Mouse (Mus musculus): ENCODE results near the gene Rpl34. TPM values are rescaled to one million over a fixed set of nuclear protein-coding genes. Genes with fewer than 3 reads are reported as not detected.

Gene Rpl34
- polyA plus RNA-seq (2016; fragmentation: Nextera tagmentation; extraction: Ambion mirVana), result 961 and 964 TPM in 2 replicates

DNA sequence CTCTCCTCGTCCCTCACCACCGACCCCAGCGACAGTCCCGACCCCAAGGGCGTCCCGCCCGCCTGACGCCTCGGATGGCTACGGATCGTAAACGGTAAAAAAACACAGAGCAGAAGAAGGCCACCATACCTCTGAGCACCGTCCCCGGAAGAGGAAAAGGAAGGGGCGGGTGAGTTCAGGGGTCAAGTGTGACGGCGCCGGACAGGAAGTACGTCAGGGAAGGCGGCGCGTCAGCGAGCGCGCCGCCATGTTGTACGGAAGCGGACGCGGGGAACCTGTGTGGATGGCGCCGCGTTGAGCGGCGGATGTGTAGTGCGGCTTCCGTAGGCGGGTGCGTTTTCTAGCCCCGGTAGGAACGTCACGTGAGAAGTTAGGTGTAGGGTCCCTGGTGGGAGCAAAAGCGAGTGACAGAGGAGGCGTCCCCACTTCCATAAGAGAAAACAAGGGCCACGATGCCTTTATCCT is at the start of gene Rpl34:
Gene Rpl34, minus strand, starts transcription at position 210 of the 465 bp plus-strand sequence.
- Histone ChIP-seq H3K9me3 (no peaks in the 10 kb centered on the region), H3K27ac (replicated peaks) (peak within 1 kb of the TSS; percentile 97), H3K4me3 (peak within 1 kb of the TSS; percentile 98), H3K4me1 (peaks cover 27% of the 10 kb centered on the region), H3K36me3 (replicated peaks) (peaks cover 39% of the 10 kb centered on the region), H3K27me3 (replicated peaks; ENCODE audit: low read depth, poor library complexity, severe bottlenecking) (no peaks in the 10 kb centered on the region)
- WGBS, result under 1% methylated on average over 45 of the region's 45 CpGs
- peak; percentile 96 for DNase-seq (ENCODE audit: low spot score)

DNA sequence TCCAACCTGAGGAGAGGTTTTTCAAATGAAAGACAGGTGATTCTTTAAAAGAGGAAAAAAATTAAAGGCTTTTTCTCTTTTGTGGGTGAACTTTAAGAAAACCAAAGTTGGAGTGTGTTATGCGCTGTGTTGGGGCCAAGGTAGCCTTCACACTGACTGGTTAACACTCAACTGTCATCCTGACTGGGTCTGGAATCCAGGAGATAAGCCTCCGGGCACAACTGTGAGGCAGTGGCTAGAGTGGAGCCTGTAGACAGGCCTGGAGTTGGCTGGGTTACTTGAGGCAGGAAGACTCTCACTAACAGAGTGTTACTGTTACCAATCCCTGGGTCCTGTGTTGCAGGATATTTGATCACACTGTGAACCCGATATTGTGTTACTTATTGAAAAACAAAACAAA is 38.0 kb upstream of the Rpl34 start:
- Histone ChIP-seq H3K4me1 (no peaks in the 10 kb centered on the region), H3K27ac (replicated peaks) (no peak overlapping the region), H3K4me3 (no peak overlapping the region), H3K27me3 (replicated peaks; ENCODE audit: low read depth, poor library complexity, severe bottlenecking) (no peaks in the 10 kb centered on the region), H3K36me3 (replicated peaks) (no peaks in the 10 kb centered on the region), H3K9me3 (no peaks in the 10 kb centered on the region)
- DNase-seq (ENCODE audit: low spot score), result no peak
- WGBS, result 81% methylated on average over 3 of the region's 3 CpGs

DNA sequence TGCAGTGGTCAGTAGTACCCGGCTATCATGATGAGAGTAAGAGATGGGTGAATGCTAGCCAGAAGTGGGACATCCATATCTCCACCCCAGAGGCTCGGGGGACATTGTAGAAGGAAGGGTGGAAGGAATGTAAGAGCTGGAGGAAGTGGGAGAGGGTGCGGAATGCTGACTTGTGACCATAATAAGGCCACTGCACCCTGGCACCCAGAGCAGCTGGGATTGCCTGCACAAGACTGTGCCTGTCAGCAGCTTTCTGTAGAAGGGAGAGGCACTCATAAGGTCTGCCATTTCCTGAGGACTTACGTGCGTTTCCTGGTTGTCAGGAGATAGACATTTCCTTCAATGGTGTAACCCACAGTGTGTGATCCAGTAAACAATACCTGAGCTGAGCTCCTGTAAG is 33.9 kb upstream of the Rpl34 start:
- no peak for DNase-seq (ENCODE audit: low spot score)
- Histone ChIP-seq H3K4me1 (no peaks in the 10 kb centered on the region), H3K9me3 (no peaks in the 10 kb centered on the region), H3K36me3 (replicated peaks) (no peaks in the 10 kb centered on the region), H3K4me3 (no peak overlapping the region), H3K27ac (replicated peaks) (no peak overlapping the region), H3K27me3 (replicated peaks; ENCODE audit: low read depth, poor library complexity, severe bottlenecking) (no peaks in the 10 kb centered on the region)
- WGBS, result 81% methylated on average over 5 of the region's 5 CpGs

DNA sequence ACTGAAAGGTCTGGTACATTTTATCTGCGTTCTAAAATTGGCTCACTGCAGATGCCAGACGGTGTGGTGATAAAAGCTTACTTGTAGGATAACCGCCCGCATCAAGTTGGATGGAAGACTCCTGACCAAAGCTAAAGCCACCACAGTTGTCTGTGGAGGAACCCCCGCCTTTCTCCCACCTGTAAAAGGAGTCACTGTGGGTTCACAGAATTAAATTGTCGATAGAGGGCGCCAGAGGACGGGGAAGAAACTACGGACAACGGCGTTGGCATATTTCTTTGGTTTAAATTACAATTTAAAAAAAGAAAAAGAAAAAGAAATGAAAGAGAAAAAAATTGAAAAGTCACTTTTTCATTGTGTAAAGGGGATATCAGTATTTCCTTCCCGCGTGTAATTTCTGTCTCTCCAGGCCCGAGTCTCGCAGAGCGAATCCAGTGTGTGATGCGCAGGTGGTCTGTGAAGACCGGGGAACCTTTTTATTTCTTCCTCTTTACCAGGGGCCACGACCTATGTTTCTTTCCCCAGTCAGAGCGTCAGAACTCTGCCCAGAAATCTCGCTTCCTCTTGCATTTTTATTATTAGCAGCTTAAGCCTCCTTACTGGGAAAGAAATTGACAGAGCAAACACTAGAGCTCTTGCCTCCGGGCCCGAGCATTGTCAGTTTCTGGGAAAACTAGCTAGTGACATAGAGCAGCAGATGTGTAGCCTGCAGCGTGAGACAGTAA is 30.7 kb upstream of the Rpl34 start:
- Histone ChIP-seq H3K4me1 (peaks cover 10% of the 10 kb centered on the region), H3K9me3 (no peaks in the 10 kb centered on the region), H3K36me3 (replicated peaks) (no peaks in the 10 kb centered on the region), H3K27ac (replicated peaks) (no peak overlapping the region), H3K27me3 (replicated peaks; ENCODE audit: low read depth, poor library complexity, severe bottlenecking) (no peaks in the 10 kb centered on the region), H3K4me3 (no peak overlapping the region)
- peak; percentile 61 for DNase-seq (ENCODE audit: low spot score)
- WGBS, result 62% methylated on average over 24 of the region's 24 CpGs

DNA sequence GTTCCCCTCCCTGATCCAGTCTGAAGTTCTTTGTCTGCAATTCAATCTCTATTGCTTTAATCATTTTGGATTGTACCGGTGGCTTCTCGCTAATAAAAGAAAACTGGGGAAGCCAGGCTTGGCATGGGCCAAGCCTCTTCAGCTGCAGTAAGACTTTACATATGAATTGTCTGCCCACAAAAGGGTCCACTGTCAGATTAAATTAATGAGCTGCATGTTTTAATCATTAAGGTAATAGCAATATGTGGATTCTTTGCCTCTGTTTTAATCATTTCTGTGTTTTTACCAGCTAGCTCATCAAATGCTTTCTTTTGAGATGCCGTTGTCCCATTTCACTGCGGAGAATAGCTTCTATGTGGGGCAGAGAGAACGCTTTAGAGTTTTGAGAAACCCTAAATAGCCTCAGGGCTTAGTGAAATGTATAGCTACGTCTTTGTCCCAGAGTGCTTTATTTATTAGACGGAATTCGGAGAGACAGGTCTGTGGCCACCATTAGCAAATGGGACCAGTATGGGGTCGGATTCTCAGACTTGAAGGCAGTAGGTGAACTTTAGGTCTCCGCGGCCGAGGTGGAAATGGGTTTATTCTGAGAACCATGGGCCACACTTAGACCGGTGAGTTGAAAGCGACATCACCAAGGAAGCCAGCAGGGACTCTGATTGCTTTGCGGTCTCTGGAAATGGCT is 28.1 kb upstream of the Rpl34 start:
- no peaks in the 10 kb centered on the region for H3K36me3 ChIP-seq (replicated peaks)
- H3K4me3 ChIP-seq, result no peak overlapping the region
- DNase-seq (ENCODE audit: low spot score), result no peak
- no peaks in the 10 kb centered on the region for H3K27me3 ChIP-seq (replicated peaks; ENCODE audit: low read depth, poor library complexity, severe bottlenecking)
- WGBS, result 62% methylated on average over 15 of the region's 15 CpGs
- H3K9me3 ChIP-seq, result no peaks in the 10 kb centered on the region
- H3K4me1 ChIP-seq, result peaks cover 10% of the 10 kb centered on the region
- H3K27ac ChIP-seq (replicated peaks), result no peak overlapping the region

DNA sequence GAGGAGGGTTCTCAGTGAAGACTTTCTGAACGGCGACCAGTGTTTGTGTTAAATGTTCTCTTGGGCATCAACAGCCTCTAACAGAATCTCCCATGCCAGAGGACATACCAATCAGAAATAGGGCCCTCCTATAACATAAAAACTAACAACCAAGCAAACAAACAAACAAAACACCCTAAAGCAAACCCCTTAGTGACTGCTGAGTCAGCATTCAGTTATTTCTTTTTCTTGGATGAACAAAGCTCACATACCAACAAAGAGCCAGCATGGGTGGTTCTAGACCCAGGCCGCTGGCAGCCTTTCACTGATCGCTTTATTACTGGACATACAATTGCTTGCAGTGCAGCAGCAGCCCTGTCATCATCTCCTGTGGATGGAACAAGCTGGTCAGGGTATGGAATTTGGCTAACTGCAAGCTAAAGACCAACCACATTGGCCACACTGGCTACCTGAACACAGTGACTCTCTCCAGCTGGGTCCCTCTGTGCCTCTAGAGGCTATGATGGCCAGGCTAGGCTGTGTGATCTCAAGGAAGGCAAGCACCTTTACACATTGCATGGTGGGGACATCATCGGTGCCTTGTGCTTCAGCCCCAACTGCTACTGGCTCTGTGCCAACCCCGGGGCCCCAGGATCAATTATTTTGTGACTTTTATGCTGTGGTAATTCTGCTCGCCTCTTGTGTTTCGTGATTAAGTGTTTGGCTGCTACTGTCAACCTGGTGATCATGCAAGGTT is 27.1 kb upstream of the Rpl34 start:
- H3K9me3 ChIP-seq, result no peaks in the 10 kb centered on the region

DNA sequence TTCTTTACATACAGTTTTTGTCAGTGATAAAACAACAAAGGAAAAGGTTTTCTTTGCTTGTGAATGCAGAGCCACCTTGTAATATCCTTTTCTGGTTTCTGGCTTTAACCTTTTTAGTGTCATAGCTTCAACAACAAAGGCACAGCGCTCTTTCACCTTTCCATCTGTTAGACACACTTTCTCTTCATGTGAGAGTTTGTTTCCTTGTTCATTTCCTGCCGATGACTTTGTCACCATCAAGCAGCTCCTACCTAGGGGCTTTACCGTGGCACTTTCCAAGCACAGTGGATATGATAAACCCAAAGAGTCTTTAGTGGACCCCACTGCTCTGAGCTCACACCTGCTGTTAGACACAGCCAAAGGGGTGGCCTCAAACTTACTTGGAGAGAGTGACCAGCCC is 19.0 kb upstream of the Rpl34 start:
- Histone ChIP-seq H3K4me3 (no peak overlapping the region), H3K36me3 (replicated peaks) (no peaks in the 10 kb centered on the region), H3K9me3 (peaks cover 6% of the 10 kb centered on the region), H3K27me3 (replicated peaks; ENCODE audit: low read depth, poor library complexity, severe bottlenecking) (no peaks in the 10 kb centered on the region), H3K27ac (replicated peaks) (no peak overlapping the region), H3K4me1 (peaks cover 5% of the 10 kb centered on the region; the same call in 1 of the 2 replicates)
- 88% methylated on average over 3 of the region's 3 CpGs for WGBS
- no peak for DNase-seq (ENCODE audit: low spot score)

More for the DNA sequence above, 27.1 kb upstream of the Rpl34 start:
- no peak overlapping the region; the same call in 1 of the 2 replicates for H3K27ac ChIP-seq (replicated peaks)
- H3K36me3 ChIP-seq (replicated peaks), result no peaks in the 10 kb centered on the region
- peaks cover 10% of the 10 kb centered on the region for H3K4me1 ChIP-seq
- WGBS, result 91% methylated on average over 8 of the region's 8 CpGs
- no peak for DNase-seq (ENCODE audit: low spot score)
- H3K4me3 ChIP-seq, result no peak overlapping the region
- no peaks in the 10 kb centered on the region for H3K27me3 ChIP-seq (replicated peaks; ENCODE audit: low read depth, poor library complexity, severe bottlenecking)

DNA sequence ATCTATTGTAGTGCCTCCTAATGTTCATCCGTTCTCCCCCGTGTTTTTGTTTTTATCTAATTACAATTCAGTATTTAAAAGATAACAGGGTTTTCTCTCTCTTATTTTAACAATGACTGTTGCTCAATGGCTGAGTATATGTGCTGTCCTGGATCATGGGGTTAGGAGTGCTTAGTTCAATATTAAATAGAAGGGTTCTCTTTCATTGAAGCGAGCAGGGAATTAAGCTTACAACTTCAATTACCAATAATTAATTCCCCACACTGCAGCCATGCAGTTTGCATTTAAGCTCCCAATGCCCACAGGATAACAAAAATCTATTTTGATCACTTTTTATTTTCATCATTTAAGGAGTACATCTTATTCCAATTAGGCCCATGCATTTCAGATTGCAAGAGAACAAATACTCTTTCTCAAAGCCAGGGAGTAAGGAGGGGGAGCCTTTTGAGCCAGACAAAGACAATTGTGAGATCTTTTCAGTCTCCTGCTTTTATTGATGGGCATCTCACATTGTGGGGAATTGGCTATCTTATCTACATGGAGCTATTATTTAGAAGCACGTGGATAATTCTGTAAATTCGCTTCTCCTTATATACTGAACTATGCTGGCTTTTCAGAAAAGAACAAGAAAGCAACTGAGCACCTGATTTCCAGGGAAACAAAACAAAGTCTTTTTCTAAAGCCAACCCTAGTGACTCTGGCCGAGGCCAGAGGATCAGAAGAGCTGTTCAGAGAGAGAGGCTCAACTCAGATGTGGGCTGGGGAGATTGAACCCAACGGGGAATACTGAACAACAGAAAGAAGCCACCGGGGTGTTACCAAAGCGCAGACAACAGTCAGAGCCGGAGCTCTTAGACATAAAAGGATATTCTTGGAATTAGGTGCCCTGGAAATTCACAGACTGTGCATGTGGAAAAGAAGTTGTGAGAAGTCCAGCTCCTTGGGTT is 16.7 kb upstream of the Rpl34 start:
- peaks cover 6% of the 10 kb centered on the region for H3K9me3 ChIP-seq
- H3K27ac ChIP-seq (replicated peaks), result no peak overlapping the region
- peaks cover 5% of the 10 kb centered on the region; the same call in 1 of the 2 replicates for H3K4me1 ChIP-seq
- no peaks in the 10 kb centered on the region for H3K27me3 ChIP-seq (replicated peaks; ENCODE audit: low read depth, poor library complexity, severe bottlenecking)
- H3K36me3 ChIP-seq (replicated peaks), result no peaks in the 10 kb centered on the region
- DNase-seq (ENCODE audit: low spot score), result no peak
- H3K4me3 ChIP-seq, result no peak overlapping the region
- WGBS, result 61% methylated on average over 10 of the region's 10 CpGs

DNA sequence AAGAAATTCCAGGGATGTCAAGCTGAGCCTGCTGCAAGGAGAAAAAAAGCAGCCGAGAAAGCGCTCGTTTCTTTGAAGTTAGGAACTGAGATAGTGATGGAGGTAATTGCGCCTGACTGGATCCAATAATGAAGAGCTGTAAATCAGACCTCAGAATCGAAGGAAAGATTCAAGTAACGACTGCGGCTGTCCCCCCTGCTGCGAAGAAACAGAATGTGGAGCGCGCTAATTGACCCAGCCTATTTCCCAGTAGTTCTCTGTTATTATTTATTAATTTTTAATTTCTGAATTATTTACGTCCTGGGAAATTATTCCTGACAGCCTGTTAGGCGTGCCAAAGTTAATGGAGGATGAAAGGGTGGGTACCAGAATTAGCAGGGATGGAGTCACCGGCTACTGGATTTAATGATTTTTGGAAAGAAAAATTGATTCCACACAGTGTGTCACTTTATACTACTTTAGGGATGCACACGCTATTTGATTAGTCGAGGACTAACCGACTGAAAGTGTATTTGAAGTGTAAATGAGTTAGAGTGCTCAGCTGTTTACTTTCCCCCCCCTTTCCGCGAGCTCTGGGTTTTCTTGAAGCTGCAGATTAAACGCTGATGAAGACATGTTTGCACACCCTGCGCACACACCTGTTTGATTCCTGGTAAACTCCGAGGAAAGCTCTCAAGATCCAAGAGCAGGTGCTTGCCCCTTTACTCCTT is 7.6 kb upstream of the Rpl34 start:
- no peak overlapping the region for H3K27ac ChIP-seq (replicated peaks)
- H3K4me3 ChIP-seq, result no peak overlapping the region
- no peaks in the 10 kb centered on the region for H3K36me3 ChIP-seq (replicated peaks)
- no peaks in the 10 kb centered on the region for H3K9me3 ChIP-seq
- no peaks in the 10 kb centered on the region for H3K27me3 ChIP-seq (replicated peaks; ENCODE audit: low read depth, poor library complexity, severe bottlenecking)
- no peak for DNase-seq (ENCODE audit: low spot score)
- no peaks in the 10 kb centered on the region for H3K4me1 ChIP-seq
- 65% methylated on average over 21 of the region's 21 CpGs for WGBS

DNA sequence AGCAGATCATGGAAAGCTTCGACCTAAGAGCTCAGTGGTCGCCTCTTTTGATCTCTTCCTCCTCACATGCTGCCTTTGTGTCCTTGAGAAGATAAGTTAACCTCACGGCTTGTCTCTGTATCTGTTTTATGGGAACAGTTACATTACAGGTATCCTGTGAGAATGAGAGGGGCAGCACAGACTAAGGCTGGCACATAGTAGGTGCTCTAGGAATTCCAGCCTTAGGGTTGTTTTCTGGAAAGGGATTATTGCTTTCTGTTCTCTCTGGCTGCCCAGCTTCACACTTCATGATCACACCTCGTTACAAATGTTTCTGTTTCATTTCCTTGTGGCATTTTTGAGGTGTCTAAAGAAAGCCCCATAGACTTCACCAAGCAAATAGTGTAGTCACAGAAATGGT is 6.6 kb upstream of the Rpl34 start:
- no peaks in the 10 kb centered on the region for H3K9me3 ChIP-seq
- WGBS, result 74% methylated on average over 4 of the region's 4 CpGs
- H3K4me3 ChIP-seq, result no peak overlapping the region
- no peaks in the 10 kb centered on the region for H3K36me3 ChIP-seq (replicated peaks)
- H3K27me3 ChIP-seq (replicated peaks; ENCODE audit: low read depth, poor library complexity, severe bottlenecking), result no peaks in the 10 kb centered on the region
- no peak overlapping the region for H3K27ac ChIP-seq (replicated peaks)
- no peaks in the 10 kb centered on the region for H3K4me1 ChIP-seq
- DNase-seq (ENCODE audit: low spot score), result no peak

DNA sequence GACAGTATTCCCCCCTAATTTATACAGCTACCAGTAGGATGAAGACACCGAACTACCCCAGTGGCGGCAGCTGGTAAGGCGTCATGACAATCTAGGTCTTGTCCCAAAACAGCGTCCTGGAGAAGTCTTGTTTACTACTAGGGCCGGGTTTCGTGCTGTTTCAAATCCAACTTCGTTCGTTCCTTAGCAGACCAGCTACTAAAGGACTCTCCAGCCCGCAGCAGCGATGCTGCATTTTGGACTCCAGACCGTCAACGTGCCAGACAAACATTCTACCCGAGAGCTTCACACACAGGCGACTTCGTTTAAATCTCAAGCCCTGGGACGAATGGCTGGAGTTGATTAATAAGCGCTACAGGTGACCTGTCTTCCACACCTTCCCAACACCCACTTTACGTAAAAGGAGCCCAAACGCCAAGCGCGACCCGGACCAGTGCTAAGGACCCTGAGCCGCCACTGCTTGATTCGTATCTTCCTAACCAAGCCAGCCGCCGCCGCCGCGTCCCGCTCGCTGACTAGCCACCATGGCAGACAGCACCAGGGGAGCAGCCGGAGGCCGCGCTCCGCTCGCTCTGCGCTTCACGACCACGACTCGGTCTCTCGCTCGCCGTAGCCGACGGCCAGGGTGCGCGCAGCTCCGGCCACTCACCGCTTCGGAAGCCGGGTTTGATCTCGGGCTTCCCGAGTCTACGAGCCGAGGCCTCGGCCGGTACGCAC is 568 bp downstream of the Rpl34 start:
- H3K36me3 ChIP-seq (replicated peaks), result peaks cover 45% of the 10 kb centered on the region
- no peaks in the 10 kb centered on the region for H3K27me3 ChIP-seq (replicated peaks; ENCODE audit: low read depth, poor library complexity, severe bottlenecking)
- under 1% methylated on average over 58 of the region's 58 CpGs for WGBS
- H3K27ac ChIP-seq (replicated peaks), result peak overlapping the region; percentile 97
- H3K4me3 ChIP-seq, result peak overlapping the region; percentile 98
- H3K9me3 ChIP-seq, result no peaks in the 10 kb centered on the region
- peak; percentile 55 for DNase-seq (ENCODE audit: low spot score)
- peaks cover 27% of the 10 kb centered on the region for H3K4me1 ChIP-seq

All from embryonic facial prominence, embryonic 10.5 days (tissue).